Comparison of ENCODE assay signal across 8 mouse cellular contexts in the genomic region with DNA sequence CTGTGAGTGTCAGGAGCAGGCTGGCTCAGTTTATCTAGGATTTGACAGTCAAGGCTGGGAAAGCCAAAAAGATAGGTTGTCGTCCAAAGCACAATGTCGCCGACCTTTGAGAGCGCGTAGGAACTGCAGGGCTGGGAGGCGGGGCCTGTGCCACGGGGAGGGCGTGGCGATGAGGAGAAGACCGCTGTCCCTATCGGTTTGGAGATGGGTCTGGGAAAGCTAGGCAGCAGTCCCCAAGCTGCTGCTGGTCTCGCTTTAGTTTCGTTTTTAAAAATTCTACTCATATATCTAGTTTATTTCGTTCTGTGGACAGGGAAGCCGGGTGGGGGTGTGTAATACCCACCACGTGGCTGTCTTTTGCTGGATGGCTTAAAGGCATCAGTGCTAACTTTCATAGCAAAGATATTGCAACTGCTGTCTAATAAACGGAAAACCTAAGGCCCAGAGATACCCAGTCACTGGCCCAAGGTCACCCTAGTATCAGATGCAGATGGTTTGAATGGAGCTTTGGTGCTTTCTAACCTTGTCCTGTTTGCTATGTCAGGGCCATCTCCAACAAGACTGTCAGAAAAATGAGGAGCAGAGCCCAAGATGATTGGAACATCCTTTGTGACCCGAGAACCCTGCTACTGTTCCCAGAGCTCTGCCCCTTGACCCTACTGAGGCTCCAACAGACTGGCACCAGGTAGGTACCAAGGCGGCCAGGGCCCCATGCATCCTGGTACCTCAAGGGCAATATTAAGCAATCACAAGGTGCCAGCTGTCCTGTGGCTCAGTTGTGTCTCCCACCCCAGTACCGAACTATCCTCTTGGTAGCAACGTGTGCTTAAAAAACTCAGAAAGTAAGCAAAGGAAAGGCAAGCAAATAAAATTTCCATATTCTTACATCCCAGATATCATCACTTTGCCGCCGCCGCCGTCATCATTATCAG. TPM values are rescaled to one million over a fixed set of nuclear protein-coding genes. Genes with fewer than 3 reads are reported as not detected.
DNase-seq lines count a peak whose midpoint lies in the region; ATAC-seq lines count a peak whose summit lies in the region.

No protein-coding gene starts in this region.

- peak overlapping the region; percentile 93 for H3K27ac ChIP-seq in heart, embryonic 15.5 days
- peak overlapping the region; percentile 66 for H3K27ac ChIP-seq in liver, embryonic 15.5 days (replicated peaks)
- H3K27ac ChIP-seq in neural tube, embryonic 11.5 days (ENCODE audit: low read depth, low read length): no peak overlapping the region
- peak overlapping the region; percentile 33; the same call in 1 of the 2 replicates for H3K27ac ChIP-seq in stomach, embryonic 15.5 days

- peaks cover 33% of the 10 kb centered on the region for H3K4me1 ChIP-seq in erythroblast, embryonic 14.5 days (ENCODE audit: control insufficient read depth)
- peaks cover 49% of the 10 kb centered on the region for H3K4me1 ChIP-seq in heart, embryonic 15.5 days (replicated peaks)
- H3K4me1 ChIP-seq in liver, embryonic 15.5 days (replicated peaks): peaks cover 30% of the 10 kb centered on the region
- H3K4me1 ChIP-seq in neural tube, embryonic 11.5 days (ENCODE audit: control insufficient read depth, insufficient read depth, low read length): no peaks in the 10 kb centered on the region
- H3K4me1 ChIP-seq in stomach, embryonic 15.5 days: peaks cover 21% of the 10 kb centered on the region

- no peaks in the 10 kb centered on the region for H3K27me3 ChIP-seq in erythroblast, embryonic 14.5 days (ENCODE audit: control insufficient read depth)
- H3K27me3 ChIP-seq in heart, embryonic 15.5 days: no peaks in the 10 kb centered on the region
- H3K27me3 ChIP-seq in liver, embryonic 15.5 days: peaks cover 5% of the 10 kb centered on the region
- no peaks in the 10 kb centered on the region for H3K27me3 ChIP-seq in neural tube, embryonic 11.5 days (ENCODE audit: control insufficient read depth, insufficient read depth, low read length)
- 0 out of 2 replicates have a peak, but pooled peaks cover 3% of the 10 kb centered on the region for H3K27me3 ChIP-seq in stomach, embryonic 15.5 days (replicated peaks)

- DNase-seq in brain, adult 2 months (ENCODE audit: low read depth, low spot score): peak; percentile 91
- peak; percentile 92 for DNase-seq in kidney, postnatal 10 days
- peak; percentile 81 for DNase-seq in neural tube, embryonic 11.5 days (ENCODE audit: low spot score)

- 14% methylated on average over 25 of the region's 25 CpGs for WGBS in heart, embryonic 15.5 days
- WGBS in liver, embryonic 15.5 days (ENCODE audit: insufficient replicate concordance): 8% methylated on average over 25 of the region's 25 CpGs
- WGBS in neural tube, embryonic 11.5 days: 24% methylated on average over 25 of the region's 25 CpGs
- 17% methylated on average over 25 of the region's 25 CpGs for WGBS in stomach, embryonic 15.5 days

- peak; percentile 78 for ATAC-seq in CD4-positive, CD25-positive, alpha-beta regulatory T cell, adult 4 months
- peak; percentile 76 for ATAC-seq in heart, embryonic 15.5 days (replicated peaks; ENCODE audit: insufficient number of reproducible peaks, insufficient read depth, low FRiP score, low read depth)
- ATAC-seq in liver, embryonic 15.5 days (ENCODE audit: insufficient read depth): peak; percentile 80
- no peak for ATAC-seq in neural tube, embryonic 11.5 days (ENCODE audit: insufficient read depth, low FRiP score, low TSS enrichment)
- ATAC-seq in stomach, embryonic 15.5 days (ENCODE audit: insufficient read depth, low FRiP score, low read depth): peak; percentile 67; the same call in 1 of the 2 replicates

- peak overlapping the region; percentile 54 for H3K9ac ChIP-seq in heart, embryonic 15.5 days
- peak overlapping the region; percentile 53 for H3K9ac ChIP-seq in liver, embryonic 15.5 days
- H3K9ac ChIP-seq in neural tube, embryonic 11.5 days (ENCODE audit: low read length): no peak overlapping the region
- peak overlapping the region; percentile 35; the same call in 1 of the 2 replicates for H3K9ac ChIP-seq in stomach, embryonic 15.5 days

- H3K9me3 ChIP-seq in erythroblast, embryonic 14.5 days (ENCODE audit: control insufficient read depth, low read length): no peaks in the 10 kb centered on the region
- 0 out of 2 replicates have a peak, but pooled peaks cover 7% of the 10 kb centered on the region for H3K9me3 ChIP-seq in heart, embryonic 15.5 days (replicated peaks)
- H3K9me3 ChIP-seq in liver, embryonic 15.5 days (replicated peaks): no peaks in the 10 kb centered on the region
- H3K9me3 ChIP-seq in neural tube, embryonic 11.5 days (ENCODE audit: control insufficient read depth, low read length): no peaks in the 10 kb centered on the region
- no peaks in the 10 kb centered on the region for H3K9me3 ChIP-seq in stomach, embryonic 15.5 days

- H3K36me3 ChIP-seq in erythroblast, embryonic 14.5 days (ENCODE audit: control insufficient read depth): no peaks in the 10 kb centered on the region
- peaks cover 4% of the 10 kb centered on the region; the same call in 1 of the 2 replicates for H3K36me3 ChIP-seq in heart, embryonic 15.5 days
- H3K36me3 ChIP-seq in liver, embryonic 15.5 days (replicated peaks): no peaks in the 10 kb centered on the region
- H3K36me3 ChIP-seq in neural tube, embryonic 11.5 days (ENCODE audit: control insufficient read depth, insufficient read depth, low read length): no peaks in the 10 kb centered on the region
- H3K36me3 ChIP-seq in stomach, embryonic 15.5 days: no peaks in the 10 kb centered on the region

- peak overlapping the region; percentile 62 for H3K4me3 ChIP-seq in erythroblast, embryonic 14.5 days (replicated peaks)
- peak overlapping the region; percentile 49 for H3K4me3 ChIP-seq in heart, embryonic 15.5 days
- H3K4me3 ChIP-seq in liver, embryonic 15.5 days (replicated peaks): peak overlapping the region; percentile 59
- peak overlapping the region; percentile 20; the same call in 1 of the 2 replicates for H3K4me3 ChIP-seq in neural tube, embryonic 11.5 days (ENCODE audit: low read depth, low read length)
- peak overlapping the region; percentile 44 for H3K4me3 ChIP-seq in stomach, embryonic 15.5 days (replicated peaks)

- H3K4me2 ChIP-seq in heart, embryonic 15.5 days: peak overlapping the region; percentile 78
- H3K4me2 ChIP-seq in liver, embryonic 15.5 days: peak overlapping the region; percentile 91
- H3K4me2 ChIP-seq in neural tube, embryonic 11.5 days (ENCODE audit: low read depth): peak overlapping the region; percentile 46
- H3K4me2 ChIP-seq in stomach, embryonic 15.5 days: peak overlapping the region; percentile 76

RNA-seq across cellular contexts. Expression of gene Kifc5b, which starts 31.6 kb away (rescaled TPM):
- polyA plus RNA-seq in CD4-positive, CD25-positive, alpha-beta regulatory T cell, adult 4 months (2017; shearing (Covaris generic)): 1 to 10 TPM; 1.4 to 3.3 TPM
- 8.1 and 9.2 TPM in 2 replicates for polyA plus RNA-seq in erythroblast, embryonic 14.5 days (2012)
- 5.3 and 7.4 TPM in 2 replicates for polyA plus RNA-seq in heart, embryonic 15.5 days (2015; fragmentation: Nextera tagmentation; extraction: Ambion mirVana)
- polyA plus RNA-seq in liver, embryonic 15.5 days (2015; fragmentation: Nextera tagmentation; extraction: Ambion mirVana): 5.2 and 5.9 TPM in 2 replicates
- 5.6 and 5.8 TPM in 2 replicates for polyA plus RNA-seq in neural tube, embryonic 11.5 days (2014; fragmentation: Nextera tagmentation; extraction: Ambion mirVana)
- polyA plus RNA-seq in stomach, embryonic 15.5 days (2015; fragmentation: Nextera tagmentation; extraction: Ambion mirVana): 6.1 and 7.6 TPM in 2 replicates

RNA-seq across cellular contexts. Expression of gene Nkx2-5, which starts 40.5 kb away (rescaled TPM):
- polyA plus RNA-seq in CD4-positive, CD25-positive, alpha-beta regulatory T cell, adult 4 months (2017; shearing (Covaris generic)): not detected
- polyA plus RNA-seq in erythroblast, embryonic 14.5 days (2012): not detected in 2 replicates
- polyA plus RNA-seq in heart, embryonic 15.5 days (2015; fragmentation: Nextera tagmentation; extraction: Ambion mirVana): 131 and 147 TPM in 2 replicates
- 0.29 TPM in 2 replicates for polyA plus RNA-seq in liver, embryonic 15.5 days (2015; fragmentation: Nextera tagmentation; extraction: Ambion mirVana)
- 0.15 TPM in 1 of 2 replicates, not detected in the other for polyA plus RNA-seq in neural tube, embryonic 11.5 days (2014; fragmentation: Nextera tagmentation; extraction: Ambion mirVana)
- 9.2 and 15.4 TPM in 2 replicates for polyA plus RNA-seq in stomach, embryonic 15.5 days (2015; fragmentation: Nextera tagmentation; extraction: Ambion mirVana)

RNA-seq across cellular contexts. Expression of gene Phf1, which starts 47.6 kb away (rescaled TPM):
- 10 to 100 TPM; 11.1 to 12.1 TPM for polyA plus RNA-seq in CD4-positive, CD25-positive, alpha-beta regulatory T cell, adult 4 months (2017; shearing (Covaris generic))
- polyA plus RNA-seq in erythroblast, embryonic 14.5 days (2012): 5.0 and 6.2 TPM in 2 replicates
- 7.3 and 9.5 TPM in 2 replicates for polyA plus RNA-seq in heart, embryonic 15.5 days (2015; fragmentation: Nextera tagmentation; extraction: Ambion mirVana)
- 1.8 and 2.6 TPM in 2 replicates for polyA plus RNA-seq in liver, embryonic 15.5 days (2015; fragmentation: Nextera tagmentation; extraction: Ambion mirVana)
- polyA plus RNA-seq in neural tube, embryonic 11.5 days (2014; fragmentation: Nextera tagmentation; extraction: Ambion mirVana): 5.8 and 6.4 TPM in 2 replicates
- polyA plus RNA-seq in stomach, embryonic 15.5 days (2015; fragmentation: Nextera tagmentation; extraction: Ambion mirVana): 8.5 and 8.7 TPM in 2 replicates

RNA-seq across cellular contexts. Expression of gene Cuta, which starts 54.1 kb away (rescaled TPM):
- 100 to 1,000 TPM; 153 to 166 TPM for polyA plus RNA-seq in CD4-positive, CD25-positive, alpha-beta regulatory T cell, adult 4 months (2017; shearing (Covaris generic))
- 19.6 and 19.8 TPM in 2 replicates for polyA plus RNA-seq in erythroblast, embryonic 14.5 days (2012)
- polyA plus RNA-seq in heart, embryonic 15.5 days (2015; fragmentation: Nextera tagmentation; extraction: Ambion mirVana): 144 and 160 TPM in 2 replicates
- 85.9 and 86.7 TPM in 2 replicates for polyA plus RNA-seq in liver, embryonic 15.5 days (2015; fragmentation: Nextera tagmentation; extraction: Ambion mirVana)
- 136 and 138 TPM in 2 replicates for polyA plus RNA-seq in neural tube, embryonic 11.5 days (2014; fragmentation: Nextera tagmentation; extraction: Ambion mirVana)
- 179 and 191 TPM in 2 replicates for polyA plus RNA-seq in stomach, embryonic 15.5 days (2015; fragmentation: Nextera tagmentation; extraction: Ambion mirVana)

RNA-seq across cellular contexts. Expression of gene Syngap1, which starts 55.8 kb away (rescaled TPM):
- not detected for polyA plus RNA-seq in CD4-positive, CD25-positive, alpha-beta regulatory T cell, adult 4 months (2017; shearing (Covaris generic))
- 0.78 and 0.86 TPM in 2 replicates for polyA plus RNA-seq in erythroblast, embryonic 14.5 days (2012)
- 0.60 and 1.0 TPM in 2 replicates for polyA plus RNA-seq in heart, embryonic 15.5 days (2015; fragmentation: Nextera tagmentation; extraction: Ambion mirVana)
- polyA plus RNA-seq in liver, embryonic 15.5 days (2015; fragmentation: Nextera tagmentation; extraction: Ambion mirVana): 0.21 and 0.28 TPM in 2 replicates
- polyA plus RNA-seq in neural tube, embryonic 11.5 days (2014; fragmentation: Nextera tagmentation; extraction: Ambion mirVana): 2.6 and 2.8 TPM in 2 replicates
- polyA plus RNA-seq in stomach, embryonic 15.5 days (2015; fragmentation: Nextera tagmentation; extraction: Ambion mirVana): 2.0 and 2.2 TPM in 2 replicates
